Mouse (Mus musculus): Measurements from ENCODE around the gene Ksr2. TPM values are rescaled to one million over a fixed set of nuclear protein-coding genes. Genes with fewer than 3 reads are reported as not detected.

Ksr2 gene
- total and polyA plus RNA-seq, 2 experiments = 0.06 to 0.09 TPM

DNA sequence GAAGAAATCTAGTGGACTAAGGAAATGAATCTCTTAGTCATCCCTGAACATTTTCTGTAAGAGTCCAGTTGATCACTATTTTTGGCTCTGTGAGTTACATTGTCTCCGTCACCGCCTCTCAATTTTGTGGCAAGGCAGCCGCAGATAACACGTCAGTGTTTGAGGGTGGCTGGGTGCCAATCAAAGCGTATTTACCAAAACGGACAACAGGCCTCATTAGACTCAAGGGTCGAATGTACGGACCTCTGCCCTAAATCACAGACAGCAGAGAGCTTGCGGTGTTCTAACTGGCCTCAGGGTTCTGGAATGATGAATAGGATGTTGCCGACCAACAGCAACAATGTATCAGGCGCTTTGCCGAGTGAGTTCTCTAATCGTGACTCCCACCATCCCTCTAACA, 245.8 kb downstream of the Ksr2 start:
- 53% methylated on average over 13 of the region's 13 CpGs for whole genome bisulfite sequencing
- Histone ChIP-seq H3K4me3 (ENCODE audit: insufficient read depth, low read depth, low read length) (no peak overlapping the region), H3K4me1 (ENCODE audit: control insufficient read depth, insufficient read depth, low read length) (no peaks in the 10 kb centered on the region), H3K9ac (ENCODE audit: low read depth, low read length) (no peak overlapping the region), H3K79me2 (ENCODE audit: control insufficient read depth, insufficient read depth, low read length) (no peaks in the 10 kb centered on the region), H3K27me3 (ENCODE audit: control insufficient read depth, insufficient read depth, low read length) (no peaks in the 10 kb centered on the region), H3K36me3 (ENCODE audit: control insufficient read depth, insufficient read depth, low read length) (no peaks in the 10 kb centered on the region), H3K27ac (replicated peaks; ENCODE audit: insufficient read depth, low read depth, low read length) (no peak overlapping the region)
- TF ChIP-seq CTCF (IDR thresholded peaks at IDR 0.05; ENCODE audit: low read depth, low read length) = no peak
- TF ChIP-seq POLR2A (IDR thresholded peaks at IDR 0.05; ENCODE audit: extremely low read depth, insufficient read depth, low read length) = no peak
- DNase-seq (ENCODE audit: extremely low read depth, low read depth, low spot score) = no peak

DNA sequence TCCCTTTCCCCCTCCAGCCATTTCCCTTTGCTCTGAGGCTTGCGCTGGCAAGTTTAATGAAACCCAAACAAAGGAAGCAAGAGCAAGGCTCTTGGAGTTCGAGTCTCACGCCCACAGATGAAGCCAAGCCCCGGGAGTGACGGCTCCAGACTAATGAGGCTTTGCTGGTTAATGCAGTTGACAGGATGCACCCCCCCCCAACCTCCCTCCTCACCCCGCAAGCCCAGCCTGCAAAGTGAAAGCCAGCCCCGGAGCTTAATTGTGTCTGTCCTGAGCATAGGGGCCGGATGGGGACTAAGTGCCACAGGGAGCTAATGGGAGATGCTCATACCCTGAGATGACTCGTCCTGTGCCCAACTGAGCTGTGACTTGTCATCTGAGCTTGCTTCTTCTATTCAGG, 251.4 kb downstream of the Ksr2 start:
- WGBS = 22% methylated on average over 9 of the region's 9 CpGs
- TF ChIP-seq CTCF (IDR thresholded peaks at IDR 0.05; ENCODE audit: low read depth, low read length) = no peak
- no peak for TF ChIP-seq POLR2A (IDR thresholded peaks at IDR 0.05; ENCODE audit: extremely low read depth, insufficient read depth, low read length)
- Histone ChIP-seq H3K4me3 (ENCODE audit: insufficient read depth, low read depth, low read length) (no peak overlapping the region), H3K4me1 (ENCODE audit: control insufficient read depth, insufficient read depth, low read length) (no peaks in the 10 kb centered on the region), H3K27me3 (ENCODE audit: control insufficient read depth, insufficient read depth, low read length) (peaks cover 2% of the 10 kb centered on the region; the same call in 1 of the 2 replicates), H3K9ac (ENCODE audit: low read depth, low read length) (no peak overlapping the region), H3K36me3 (ENCODE audit: control insufficient read depth, insufficient read depth, low read length) (no peaks in the 10 kb centered on the region), H3K79me2 (ENCODE audit: control insufficient read depth, insufficient read depth, low read length) (no peaks in the 10 kb centered on the region), H3K27ac (replicated peaks; ENCODE audit: insufficient read depth, low read depth, low read length) (no peak overlapping the region)
- DNase-seq (ENCODE audit: extremely low read depth, low read depth, low spot score) = no peak

DNA sequence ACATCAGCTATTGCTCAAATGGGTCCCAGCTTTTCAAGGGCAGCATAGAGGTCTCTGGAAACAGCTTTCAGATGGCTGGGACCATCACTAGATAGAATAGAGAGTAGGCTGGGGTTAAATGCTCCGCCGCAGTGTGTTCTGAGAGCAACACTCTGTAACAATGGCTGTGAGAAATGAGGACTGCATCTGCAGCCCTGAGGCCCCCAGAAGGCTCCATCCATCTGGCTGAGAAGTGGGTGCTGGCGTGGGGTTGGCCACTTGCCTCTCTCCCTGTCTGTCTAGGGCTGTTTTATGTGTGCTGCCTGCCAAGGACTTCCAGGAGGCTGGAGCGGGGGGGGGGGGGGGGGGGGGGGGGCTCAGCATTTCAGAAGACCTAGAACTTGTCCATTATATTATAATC, 253.5 kb downstream of the Ksr2 start:
- Histone ChIP-seq H3K79me2 (ENCODE audit: control insufficient read depth, insufficient read depth, low read length) (no peaks in the 10 kb centered on the region), H3K4me3 (ENCODE audit: insufficient read depth, low read depth, low read length) (no peak overlapping the region), H3K27me3 (ENCODE audit: control insufficient read depth, insufficient read depth, low read length) (peaks cover 2% of the 10 kb centered on the region; the same call in 1 of the 2 replicates), H3K27ac (replicated peaks; ENCODE audit: insufficient read depth, low read depth, low read length) (no peak overlapping the region), H3K9ac (ENCODE audit: low read depth, low read length) (no peak overlapping the region), H3K4me1 (ENCODE audit: control insufficient read depth, insufficient read depth, low read length) (no peaks in the 10 kb centered on the region), H3K36me3 (ENCODE audit: control insufficient read depth, insufficient read depth, low read length) (no peaks in the 10 kb centered on the region)
- WGBS = 86% methylated on average over 3 of the region's 4 CpGs
- DNase-seq (ENCODE audit: extremely low read depth, low read depth, low spot score) = no peak
- TF ChIP-seq CTCF (IDR thresholded peaks at IDR 0.05; ENCODE audit: low read depth, low read length) (no peak), POLR2A (IDR thresholded peaks at IDR 0.05; ENCODE audit: extremely low read depth, insufficient read depth, low read length) (no peak)

DNA sequence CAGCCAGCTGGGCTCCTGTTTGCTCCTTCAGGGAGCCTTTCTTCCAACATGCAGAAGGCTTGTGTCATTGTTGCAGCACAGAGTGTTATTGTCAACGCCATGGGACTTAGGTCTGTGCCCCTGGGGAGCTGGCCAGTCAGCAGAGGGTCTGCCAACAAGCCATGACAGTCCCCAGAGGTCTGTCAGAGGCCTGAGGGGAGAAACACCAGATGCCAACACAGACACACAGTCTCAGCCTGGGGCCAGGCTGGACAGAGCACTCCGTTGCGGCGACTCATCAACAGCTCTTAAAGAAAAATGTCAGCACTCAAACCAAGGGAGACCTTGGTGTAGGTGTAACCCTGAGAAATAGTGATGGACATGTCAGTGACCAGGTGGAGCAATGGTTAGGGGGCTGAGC, 255.5 kb downstream of the Ksr2 start:
- Histone ChIP-seq H3K4me1 (ENCODE audit: control insufficient read depth, insufficient read depth, low read length) (no peaks in the 10 kb centered on the region), H3K9ac (ENCODE audit: low read depth, low read length) (no peak overlapping the region), H3K27ac (replicated peaks; ENCODE audit: insufficient read depth, low read depth, low read length) (no peak overlapping the region), H3K79me2 (ENCODE audit: control insufficient read depth, insufficient read depth, low read length) (no peaks in the 10 kb centered on the region), H3K36me3 (ENCODE audit: control insufficient read depth, insufficient read depth, low read length) (no peaks in the 10 kb centered on the region), H3K4me3 (ENCODE audit: insufficient read depth, low read depth, low read length) (no peak overlapping the region), H3K27me3 (ENCODE audit: control insufficient read depth, insufficient read depth, low read length) (peaks cover 2% of the 10 kb centered on the region; the same call in 1 of the 2 replicates)
- WGBS = 81% methylated on average over 4 of the region's 4 CpGs
- DNase-seq (ENCODE audit: extremely low read depth, low read depth, low spot score) = no peak
- TF ChIP-seq POLR2A (IDR thresholded peaks at IDR 0.05; ENCODE audit: extremely low read depth, insufficient read depth, low read length) (no peak), CTCF (IDR thresholded peaks at IDR 0.05; ENCODE audit: low read depth, low read length) (no peak)

DNA sequence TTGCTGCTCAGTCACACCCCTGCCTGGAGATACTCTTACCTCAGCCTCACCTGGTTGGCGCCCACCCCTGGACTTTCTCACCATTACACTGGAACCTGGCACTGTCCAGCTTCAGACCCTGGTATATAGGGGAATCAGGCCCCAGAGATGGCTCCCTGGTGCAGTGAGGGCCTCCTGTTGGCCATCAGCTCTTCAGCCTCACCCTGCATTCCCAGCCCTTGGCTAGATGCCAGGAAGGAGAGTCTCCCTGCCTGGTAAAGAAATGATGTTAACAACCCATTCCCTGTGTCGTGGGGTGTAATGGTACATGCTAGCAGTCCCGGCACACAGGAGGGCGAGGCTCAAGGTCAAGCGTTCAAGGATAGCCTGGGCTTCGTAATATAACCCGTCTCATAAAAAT, 256.0 kb downstream of the Ksr2 start:
- DNase-seq (ENCODE audit: extremely low read depth, low read depth, low spot score) = no peak
- Histone ChIP-seq H3K27ac (replicated peaks; ENCODE audit: insufficient read depth, low read depth, low read length) (no peak overlapping the region), H3K4me1 (ENCODE audit: control insufficient read depth, insufficient read depth, low read length) (no peaks in the 10 kb centered on the region), H3K79me2 (ENCODE audit: control insufficient read depth, insufficient read depth, low read length) (no peaks in the 10 kb centered on the region), H3K4me3 (ENCODE audit: insufficient read depth, low read depth, low read length) (no peak overlapping the region), H3K9ac (ENCODE audit: low read depth, low read length) (no peak overlapping the region), H3K36me3 (ENCODE audit: control insufficient read depth, insufficient read depth, low read length) (no peaks in the 10 kb centered on the region), H3K27me3 (ENCODE audit: control insufficient read depth, insufficient read depth, low read length) (peaks cover 2% of the 10 kb centered on the region; the same call in 1 of the 2 replicates)
- WGBS = 70% methylated on average over 7 of the region's 7 CpGs
- no peak for TF ChIP-seq CTCF (IDR thresholded peaks at IDR 0.05; ENCODE audit: low read depth, low read length)
- TF ChIP-seq POLR2A (IDR thresholded peaks at IDR 0.05; ENCODE audit: extremely low read depth, insufficient read depth, low read length) = no peak

DNA sequence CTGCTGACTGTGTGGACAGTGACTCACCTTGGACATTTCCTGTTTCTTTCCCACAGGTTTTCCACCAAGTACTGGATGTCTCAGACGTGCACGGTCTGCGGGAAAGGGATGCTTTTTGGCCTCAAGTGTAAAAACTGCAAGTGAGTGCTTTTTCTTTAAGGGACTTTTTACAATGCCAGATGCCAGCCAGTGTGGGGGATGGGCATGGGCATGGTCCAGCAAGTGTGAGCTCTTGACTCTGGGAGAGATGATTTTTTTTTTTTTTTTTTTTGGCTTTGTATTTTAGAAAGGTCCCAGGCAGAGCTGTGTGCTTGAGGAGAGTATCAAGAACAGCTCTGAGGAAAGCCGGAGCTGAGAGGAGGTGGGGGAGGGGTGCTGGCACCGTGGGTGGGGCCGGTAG, 257.6 kb downstream of the Ksr2 start:
- TF ChIP-seq POLR2A (IDR thresholded peaks at IDR 0.05; ENCODE audit: extremely low read depth, insufficient read depth, low read length) (no peak), CTCF (IDR thresholded peaks at IDR 0.05; ENCODE audit: low read depth, low read length) (no peak)
- 63% methylated on average over 6 of the region's 6 CpGs for WGBS
- Histone ChIP-seq H3K4me1 (ENCODE audit: control insufficient read depth, insufficient read depth, low read length) (no peaks in the 10 kb centered on the region), H3K9ac (ENCODE audit: low read depth, low read length) (no peak overlapping the region), H3K27ac (replicated peaks; ENCODE audit: insufficient read depth, low read depth, low read length) (no peak overlapping the region), H3K36me3 (ENCODE audit: control insufficient read depth, insufficient read depth, low read length) (no peaks in the 10 kb centered on the region), H3K4me3 (ENCODE audit: insufficient read depth, low read depth, low read length) (no peak overlapping the region), H3K79me2 (ENCODE audit: control insufficient read depth, insufficient read depth, low read length) (no peaks in the 10 kb centered on the region), H3K27me3 (ENCODE audit: control insufficient read depth, insufficient read depth, low read length) (no peaks in the 10 kb centered on the region)
- DNase-seq (ENCODE audit: extremely low read depth, low read depth, low spot score) = no peak

Data from liver, adult 2 months (tissue).